Mouse (Mus musculus): Measurements from ENCODE around the gene Speg.

Speg gene

DNA sequence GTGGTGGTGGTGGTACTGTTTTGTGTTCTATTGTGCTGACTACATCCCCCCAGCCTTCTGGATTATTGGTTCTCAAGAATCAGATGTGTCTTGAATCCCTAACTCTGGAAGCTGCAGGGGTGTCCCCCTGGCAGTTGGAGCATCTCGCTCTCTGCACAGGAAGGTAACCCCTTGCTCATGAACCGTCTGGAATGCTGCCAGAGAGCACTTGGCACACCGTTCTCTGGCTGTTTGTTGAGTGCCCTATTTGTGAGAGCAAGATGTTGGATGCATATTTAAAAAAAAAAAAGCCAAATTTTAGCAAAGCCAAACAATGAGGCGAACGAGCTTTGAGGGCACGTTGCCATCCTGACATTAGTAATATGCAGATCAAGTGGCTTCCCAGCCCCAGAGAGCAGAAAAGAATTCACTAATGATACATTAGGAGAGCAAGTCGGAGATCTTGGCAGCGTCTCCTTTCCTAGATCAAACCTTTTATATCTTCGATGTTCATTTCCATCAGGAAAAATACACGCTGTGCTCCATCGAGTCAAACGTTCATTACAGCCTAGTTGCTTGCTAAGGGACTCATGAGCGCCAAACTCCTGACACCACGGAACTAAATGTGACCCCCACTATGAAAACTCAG is 9.5 kb upstream of the Speg start:
- no peak for DNase-seq (ENCODE audit: low read depth, low spot score)

DNA sequence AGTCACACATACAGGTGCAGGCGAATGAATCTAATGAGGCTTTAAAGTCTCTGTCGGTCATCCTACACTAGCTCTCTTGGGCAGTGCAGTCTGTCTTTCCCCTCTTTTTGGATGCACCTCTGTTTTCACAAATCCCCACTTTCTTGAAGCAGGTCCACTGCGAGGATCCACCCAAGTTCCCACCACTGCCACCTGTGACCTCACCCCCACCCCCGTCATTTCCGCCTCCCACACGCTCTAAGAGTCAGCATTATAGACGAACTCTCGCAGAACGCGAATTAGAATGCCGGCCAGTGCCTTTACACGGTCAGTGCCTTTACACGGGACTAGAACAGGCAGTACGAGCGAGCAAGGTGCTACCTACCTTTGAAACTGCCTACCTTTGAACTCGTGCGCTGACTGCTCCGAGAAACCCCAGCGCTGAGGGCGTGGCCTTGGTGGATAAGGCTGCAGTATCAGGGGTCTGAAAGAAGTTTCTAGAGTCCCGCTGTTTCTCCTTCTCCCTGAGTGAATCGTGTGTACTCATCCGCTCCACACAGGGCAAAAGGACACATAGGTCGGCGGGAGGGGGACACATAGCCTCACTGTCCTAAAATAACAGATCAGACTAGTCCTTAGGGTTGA is 5.6 kb upstream of the Speg start:
- DNase-seq (ENCODE audit: low read depth, low spot score): no peak

DNA sequence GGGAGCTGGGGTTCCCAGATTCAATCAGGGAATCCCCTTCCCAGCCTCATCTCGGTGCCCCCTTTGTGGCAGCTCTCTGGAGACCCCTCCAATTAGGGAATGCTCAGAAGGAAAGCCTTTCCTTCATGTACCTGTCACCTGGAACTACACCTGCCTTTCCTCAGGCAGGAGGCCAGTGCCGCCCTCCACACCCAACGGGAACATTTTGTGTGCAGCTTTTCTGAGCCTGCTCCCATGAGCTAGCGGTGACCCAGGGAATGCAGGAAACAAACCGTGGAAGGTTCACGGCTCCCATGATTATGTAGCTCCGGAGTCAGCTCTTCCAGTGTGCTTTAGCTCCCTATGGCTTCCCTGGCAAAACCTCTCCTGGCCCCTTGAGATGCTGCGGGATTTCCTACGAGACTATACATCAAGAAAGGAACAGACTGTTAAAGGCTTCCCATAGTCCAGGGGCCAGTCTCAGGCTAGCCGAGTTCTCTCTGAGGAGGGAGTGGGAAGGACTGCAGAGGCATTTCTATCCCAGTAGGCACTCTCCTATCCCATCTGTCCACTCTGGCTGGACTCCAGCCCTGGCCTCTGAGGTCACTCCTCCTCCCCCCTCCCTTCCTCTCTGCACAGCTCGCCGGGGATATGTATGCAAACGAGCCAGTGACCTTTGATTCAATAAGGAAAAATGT is 5.0 kb upstream of the Speg start:
- no peak for DNase-seq (ENCODE audit: low read depth, low spot score)

DNA sequence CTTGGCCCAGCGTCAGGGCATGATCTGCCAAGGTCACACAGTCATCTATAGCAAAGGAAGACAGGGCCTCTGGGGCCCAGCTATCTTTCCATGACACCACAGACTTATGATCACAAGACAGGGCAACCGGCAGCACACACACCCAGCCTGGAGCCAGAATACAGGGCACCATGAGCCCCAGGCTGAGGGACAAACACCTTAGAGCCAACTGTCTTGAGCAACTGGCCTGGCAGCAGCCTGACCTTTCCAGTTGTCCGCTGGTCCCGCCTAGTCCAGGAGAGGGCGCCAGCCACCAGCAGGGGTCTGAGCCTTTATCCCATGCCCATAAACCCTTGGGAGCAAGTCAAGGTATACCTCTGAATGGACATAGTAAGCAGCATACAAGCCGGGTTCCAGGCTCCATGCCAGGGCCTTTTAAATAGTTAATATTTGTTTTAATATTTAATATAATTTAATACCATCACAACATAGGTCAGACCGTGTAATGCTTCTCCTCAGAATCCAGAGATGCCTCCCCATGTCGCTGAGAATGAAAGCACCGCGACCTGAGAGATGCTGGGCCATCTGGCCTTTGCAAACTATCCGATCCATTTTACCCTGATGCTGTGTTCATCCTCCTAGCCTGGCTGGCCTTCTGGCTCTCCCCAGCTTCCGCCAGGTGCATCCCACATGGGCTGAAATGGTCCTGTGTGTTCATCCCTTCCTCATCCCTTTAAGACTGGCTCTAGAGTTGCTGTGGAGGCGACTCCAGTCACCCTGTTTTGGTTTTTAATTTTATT is 3.6 kb upstream of the Speg start:
- no peak for DNase-seq (ENCODE audit: low read depth, low spot score)

DNA sequence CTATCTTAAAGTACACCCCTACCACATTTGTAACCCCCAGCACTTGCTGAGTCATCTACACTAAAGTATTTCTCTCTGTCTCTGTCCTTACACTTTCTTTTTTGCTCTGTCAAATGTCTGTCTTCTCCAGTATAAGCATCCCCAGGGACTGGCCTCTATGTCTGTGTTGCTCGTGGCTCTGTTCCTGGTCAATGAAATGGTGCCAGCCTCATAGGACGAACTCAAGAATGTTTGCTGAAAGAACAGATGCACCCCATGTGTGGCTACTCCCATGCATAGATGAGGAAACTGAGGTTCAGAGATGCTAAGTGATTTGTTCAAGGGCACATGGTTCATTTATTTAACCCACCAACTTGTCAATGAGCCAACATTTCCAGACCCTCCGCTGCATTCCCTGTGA is 2.6 kb upstream of the Speg start:
- no peak for DNase-seq (ENCODE audit: low read depth, low spot score)

DNA sequence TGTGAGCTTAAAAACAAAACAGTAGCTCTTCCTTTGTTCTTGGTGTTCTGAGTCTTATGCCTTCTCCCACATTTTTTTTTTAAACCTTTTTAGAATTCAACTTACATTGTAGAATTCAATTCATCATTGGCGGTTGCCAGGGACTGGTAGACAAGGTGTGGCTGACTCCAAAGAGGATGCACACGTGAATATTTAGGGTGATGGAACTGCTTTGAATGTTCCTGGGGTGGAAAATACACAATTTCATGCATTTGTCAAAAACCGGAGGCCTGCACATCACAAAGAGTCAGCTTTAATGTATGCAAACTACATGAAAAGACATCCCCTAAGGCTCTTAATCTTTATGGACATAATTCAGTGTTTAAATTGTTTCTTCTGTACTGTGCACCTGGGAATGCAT is 1.8 kb upstream of the Speg start:
- no peak for DNase-seq (ENCODE audit: low read depth, low spot score)

DNA sequence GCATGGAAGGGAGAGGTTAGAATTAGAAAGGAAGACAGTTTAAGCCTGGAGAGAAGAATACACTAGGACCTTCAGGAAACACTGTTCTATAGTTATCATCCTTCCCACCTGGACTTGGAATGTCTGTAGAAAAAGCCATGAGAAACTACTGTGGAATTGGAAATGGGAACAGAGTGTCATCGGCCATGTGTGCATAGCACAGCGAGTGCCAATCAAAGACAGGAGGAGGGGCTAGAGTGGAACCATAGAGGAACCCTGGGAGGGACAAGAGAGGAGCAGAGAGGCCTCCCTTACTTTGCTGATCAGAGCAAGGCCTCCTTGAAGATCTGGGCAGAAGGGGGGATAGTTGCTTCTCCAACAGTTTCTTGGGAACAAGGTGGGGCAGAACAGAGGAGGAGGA is 4.1 kb downstream of the Speg start:
- DNase-seq (ENCODE audit: low read depth, low spot score): no peak

DNA sequence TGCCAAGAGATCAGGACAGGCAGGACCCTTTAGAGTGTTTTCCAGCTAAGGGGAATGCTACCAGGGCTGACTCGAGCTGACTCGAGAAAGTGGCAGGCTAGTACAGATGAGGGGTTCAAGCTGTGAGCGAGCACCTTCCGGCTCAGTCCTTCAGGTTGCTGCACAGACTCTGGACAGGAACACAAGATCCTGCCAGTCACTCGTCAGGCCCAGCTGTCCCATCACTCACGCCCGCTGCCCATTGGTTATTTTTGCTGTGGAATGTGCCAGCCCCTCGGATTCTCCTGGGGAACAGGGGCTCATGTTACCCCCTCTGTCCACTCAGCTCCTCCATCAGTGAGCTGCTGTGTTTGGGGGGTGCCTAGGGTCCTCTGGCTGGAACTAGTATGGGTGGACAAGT is 4.8 kb downstream of the Speg start:
- DNase-seq (ENCODE audit: low read depth, low spot score): no peak

DNA sequence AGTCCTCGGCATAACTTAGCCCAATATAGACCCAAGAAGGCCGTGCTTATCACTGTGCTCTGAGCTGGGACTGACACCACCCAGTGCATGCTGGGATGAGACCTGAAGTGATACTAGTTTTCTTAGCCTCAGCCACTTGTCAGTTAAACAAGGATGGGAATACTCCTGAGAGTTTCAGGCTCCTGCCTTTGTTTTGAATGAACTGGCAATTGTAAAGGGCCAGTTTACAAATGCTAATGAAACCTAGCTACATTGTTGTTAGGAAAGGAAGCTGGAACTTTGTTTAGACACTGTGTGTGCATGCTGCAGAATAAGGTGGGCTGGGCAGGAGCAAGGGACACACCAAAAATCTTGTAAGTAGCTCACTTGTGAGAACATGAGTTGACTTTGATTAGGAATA is 5.9 kb downstream of the Speg start:
- DNase-seq (ENCODE audit: low read depth, low spot score): no peak

DNA sequence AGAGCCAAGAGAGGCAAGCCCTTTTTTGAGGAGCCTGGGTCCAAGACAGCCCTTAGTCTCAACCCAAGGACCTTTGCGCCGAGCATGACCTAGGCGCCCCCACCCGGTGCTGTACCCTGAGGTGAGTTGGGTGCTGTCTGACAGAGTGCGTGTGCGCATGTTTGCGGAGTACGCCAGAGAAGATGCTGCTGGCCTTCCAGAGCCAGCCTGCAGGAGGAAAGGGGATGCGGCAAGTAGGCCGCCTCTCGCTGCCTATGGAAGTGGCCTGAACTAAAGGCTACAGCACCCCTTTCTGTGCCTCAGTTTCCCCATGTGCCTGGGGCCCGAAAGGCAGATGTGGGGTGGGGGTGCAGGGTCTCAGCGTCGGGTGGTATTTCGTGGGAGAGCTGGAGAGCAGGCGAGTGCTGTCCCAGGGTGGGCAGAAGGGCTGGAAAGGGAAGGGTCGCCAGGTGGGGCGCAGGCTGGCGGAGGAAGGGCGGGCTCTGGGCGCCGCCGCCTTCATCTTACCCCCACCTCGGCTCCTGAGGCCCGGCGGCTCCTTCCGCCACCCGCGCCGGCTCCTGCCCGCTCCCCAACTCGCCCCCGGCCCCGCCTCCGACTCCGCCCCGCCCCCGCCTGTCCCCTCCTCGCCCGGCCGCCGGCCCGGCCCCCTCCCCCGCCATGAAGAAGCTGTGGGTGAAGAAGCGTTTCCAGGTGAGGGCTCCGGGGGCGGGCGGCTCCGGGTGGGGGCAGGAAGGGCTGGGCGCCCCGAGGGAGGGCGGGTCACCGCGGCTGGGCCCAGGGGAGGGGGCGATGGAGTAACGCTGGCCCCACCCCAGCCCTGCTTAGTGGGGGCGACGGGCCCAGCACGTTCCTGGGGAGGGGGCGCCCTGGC is 6.6 kb downstream of the Speg start:
- DNase-seq (ENCODE audit: low read depth, low spot score): peak; percentile 39

DNA sequence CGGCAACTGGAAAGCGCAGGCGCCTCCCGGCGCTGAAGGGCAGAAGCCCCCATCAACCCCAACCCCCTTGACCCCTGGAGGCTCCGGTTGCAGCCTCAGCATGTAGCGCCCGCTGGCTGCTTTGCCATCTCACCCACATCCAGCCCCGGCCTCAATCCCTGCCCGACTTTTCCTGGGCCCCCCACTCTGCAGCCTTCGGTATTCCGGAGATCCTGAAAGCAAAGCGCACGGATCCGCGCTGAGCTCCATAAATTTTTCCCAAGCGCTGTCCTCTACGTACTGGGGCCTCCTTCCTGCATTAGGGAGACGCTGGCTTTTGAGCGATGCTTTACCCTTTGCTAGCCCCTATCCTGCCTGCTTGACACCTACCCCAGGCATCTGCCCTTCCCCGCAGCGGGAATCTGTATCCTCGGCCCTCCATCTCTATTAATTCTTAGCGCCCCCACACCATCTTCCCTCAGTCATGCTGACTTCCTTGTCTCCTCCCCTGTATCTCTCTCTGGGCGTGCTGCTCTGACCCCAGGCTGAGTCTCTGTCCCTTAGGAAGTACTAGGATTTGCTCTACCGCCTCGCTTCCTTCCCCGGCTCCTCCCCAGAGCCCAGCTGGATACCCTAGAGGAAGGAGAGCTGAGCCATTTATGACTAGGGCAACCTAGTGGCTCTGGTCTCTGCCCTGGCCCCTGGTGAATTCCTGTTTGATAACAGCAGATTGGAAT is 7.4 kb downstream of the Speg start:
- no peak for DNase-seq (ENCODE audit: low read depth, low spot score)

DNA sequence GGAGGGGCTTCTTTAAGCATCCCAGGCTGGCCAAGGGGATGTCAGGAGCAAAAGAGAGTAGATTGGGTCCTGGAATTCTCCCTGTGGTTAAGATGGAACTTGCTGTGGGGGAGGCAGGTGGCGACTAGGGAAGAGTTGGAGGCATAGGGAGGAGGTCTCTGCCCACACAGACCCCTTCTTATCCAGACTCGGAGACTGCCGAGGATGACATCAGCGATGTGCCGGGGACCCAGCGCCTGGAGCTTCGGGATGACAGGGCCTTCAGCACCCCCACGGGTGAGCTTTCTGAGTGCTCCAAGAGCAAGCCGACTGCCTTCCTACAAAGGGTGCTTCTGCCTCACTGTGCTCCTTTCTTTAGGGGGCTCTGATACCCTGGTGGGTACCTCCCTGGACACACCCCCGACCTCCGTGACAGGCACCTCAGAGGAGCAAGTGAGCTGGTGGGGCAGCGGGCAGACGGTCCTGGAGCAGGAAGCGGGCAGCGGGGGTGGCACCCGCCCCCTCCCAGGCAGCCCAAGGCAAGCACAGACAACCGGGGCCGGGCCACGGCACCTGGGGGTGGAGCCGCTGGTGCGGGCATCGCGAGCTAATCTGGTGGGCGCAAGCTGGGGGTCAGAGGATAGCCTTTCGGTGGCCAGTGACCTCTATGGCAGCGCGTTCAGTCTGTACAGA is 9.5 kb downstream of the Speg start:
- no peak for DNase-seq (ENCODE audit: low read depth, low spot score)

DNA sequence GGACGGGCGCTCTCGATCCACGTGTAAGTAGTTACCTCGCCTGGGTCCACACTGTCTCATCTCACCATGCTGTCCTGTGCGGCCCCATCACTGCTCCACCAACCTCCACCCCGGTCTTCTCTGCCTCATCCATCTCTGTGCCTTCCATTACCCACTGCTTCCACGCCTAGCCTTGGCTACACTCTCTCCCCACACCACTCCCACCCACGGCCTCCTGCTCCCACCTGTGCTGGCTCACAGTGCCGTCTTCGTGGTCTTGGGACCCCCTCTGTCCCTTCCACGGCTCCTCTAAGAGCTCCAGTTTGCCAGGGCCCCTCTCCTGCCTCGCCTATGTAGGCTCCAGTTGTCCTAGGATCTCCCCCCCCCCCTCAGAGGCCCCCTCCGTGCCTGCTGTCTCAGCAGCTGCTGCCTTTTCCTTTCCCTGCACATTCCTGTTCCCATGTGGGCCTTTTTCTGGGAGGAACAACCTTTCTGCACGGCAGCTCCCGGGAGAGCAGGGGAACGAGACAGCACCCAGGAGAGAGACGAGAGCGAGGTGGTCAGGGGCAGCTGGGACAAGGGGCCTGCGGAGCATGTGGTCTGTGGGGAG is 10.1 kb downstream of the Speg start:
- no peak for DNase-seq (ENCODE audit: low read depth, low spot score)

DNA sequence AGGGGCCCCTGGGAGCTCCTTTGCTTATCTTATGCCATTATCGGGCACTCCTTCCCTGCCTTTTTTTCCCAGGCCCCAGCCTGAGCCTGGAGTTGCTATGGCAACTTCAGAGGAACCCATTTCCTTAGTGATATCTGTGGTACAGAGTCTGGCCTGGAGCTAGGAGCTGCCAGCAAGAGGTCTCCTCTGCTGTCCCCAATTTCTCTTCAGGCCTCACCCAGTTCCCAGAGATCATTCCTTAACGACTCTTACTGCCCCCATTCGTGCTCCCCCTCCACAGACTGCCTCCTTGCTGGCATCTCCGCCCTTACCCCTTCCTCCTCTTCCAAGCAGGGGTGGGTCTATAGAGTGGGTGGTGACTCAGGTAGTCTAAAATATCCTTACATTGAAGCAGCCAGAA is 11.1 kb downstream of the Speg start:
- no peak for DNase-seq (ENCODE audit: low read depth, low spot score)

DNA sequence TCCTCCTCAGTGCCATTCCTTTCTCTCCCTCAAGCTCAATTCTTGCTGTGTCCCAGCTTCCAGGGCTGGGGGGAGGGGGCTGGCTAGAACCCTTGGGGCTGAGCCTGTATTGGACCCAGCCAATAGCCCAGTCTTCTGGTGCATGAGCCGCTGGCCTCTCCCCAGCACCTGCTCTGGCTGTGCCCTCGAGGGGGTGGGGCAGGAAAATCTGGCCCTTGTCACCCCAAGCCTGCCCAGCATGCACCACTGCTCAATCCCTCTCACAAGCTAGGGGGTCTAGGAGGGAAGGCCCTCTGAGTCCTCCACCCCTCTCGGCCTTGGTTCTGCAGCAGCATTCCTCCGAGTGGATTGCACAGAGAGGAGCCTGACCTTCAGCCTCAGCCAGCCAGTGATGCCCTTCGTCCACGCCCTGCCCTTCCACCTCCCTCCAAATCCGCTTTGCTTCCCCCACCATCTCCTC is 12.4 kb downstream of the Speg start:
- DNase-seq (ENCODE audit: low read depth, low spot score): no peak

DNA sequence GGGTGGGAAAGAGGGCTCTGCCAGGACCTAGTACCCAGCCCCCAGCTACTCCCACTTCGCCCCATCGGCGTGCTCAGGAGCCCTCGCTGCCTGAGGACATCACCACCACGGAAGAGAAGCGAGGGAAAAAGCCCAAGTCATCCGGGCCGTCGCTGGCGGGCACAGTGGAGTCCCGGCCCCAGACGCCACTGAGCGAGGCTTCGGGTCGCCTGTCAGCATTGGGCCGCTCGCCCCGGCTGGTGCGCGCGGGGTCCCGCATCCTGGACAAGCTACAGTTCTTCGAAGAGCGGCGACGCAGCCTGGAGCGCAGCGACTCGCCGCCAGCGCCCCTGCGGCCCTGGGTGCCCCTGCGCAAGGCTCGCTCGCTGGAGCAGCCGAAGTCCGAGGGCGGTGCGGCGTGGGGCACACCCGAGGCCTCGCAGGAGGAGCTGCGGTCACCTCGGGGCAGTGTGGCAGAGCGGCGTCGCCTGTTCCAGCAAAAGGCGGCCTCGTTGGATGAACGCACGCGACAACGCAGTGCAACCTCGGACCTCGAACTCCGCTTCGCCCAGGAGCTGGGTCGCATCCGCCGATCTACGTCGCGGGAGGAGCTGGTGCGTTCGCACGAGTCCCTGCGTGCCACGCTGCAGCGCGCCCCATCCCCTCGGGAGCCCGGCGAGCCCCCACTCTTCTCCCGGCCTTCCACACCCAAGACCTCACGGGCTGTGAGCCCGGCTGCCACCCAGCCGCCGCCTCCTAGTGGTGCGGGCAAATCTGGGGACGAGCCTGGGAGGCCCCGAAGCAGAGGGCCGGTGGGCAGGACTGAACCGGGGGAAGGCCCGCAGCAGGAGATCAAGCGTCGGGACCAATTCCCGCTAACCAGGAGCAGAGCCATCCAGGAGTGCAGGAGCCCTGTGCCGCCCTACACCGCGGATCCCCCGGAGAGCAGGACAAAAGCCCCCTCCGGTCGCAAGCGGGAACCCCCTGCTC is 13.1 kb downstream of the Speg start:
- DNase-seq (ENCODE audit: low read depth, low spot score): no peak

DNA sequence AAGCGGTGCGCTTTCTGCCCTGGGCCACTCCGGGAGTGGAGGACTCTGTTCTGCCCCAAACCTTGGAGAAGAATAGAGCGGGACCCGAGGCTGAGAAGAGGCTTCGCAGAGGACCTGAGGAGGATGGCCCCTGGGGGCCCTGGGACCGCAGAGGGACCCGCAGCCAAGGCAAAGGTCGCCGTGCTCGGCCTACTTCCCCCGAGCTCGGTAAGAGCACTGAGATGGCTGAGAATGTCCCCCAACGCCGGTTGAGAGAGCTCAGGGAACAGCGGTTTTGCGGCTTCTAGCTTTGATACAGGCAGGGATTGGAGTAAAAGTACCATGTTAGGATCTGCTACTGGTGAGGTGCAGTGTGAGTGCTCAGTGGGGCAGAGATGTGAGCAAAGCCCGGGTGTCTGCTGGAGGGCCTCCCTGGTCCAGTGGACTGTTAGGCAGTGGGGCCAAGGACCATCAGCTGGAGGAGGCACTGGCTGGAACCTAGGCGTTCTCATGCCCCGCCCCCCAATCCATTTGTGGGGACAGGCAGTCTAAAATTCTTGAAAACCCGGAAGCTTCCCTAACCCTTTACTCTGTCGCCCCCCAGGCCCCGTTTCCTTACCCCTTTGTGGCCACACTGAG is 13.9 kb downstream of the Speg start:
- no peak for DNase-seq (ENCODE audit: low read depth, low spot score)

DNA sequence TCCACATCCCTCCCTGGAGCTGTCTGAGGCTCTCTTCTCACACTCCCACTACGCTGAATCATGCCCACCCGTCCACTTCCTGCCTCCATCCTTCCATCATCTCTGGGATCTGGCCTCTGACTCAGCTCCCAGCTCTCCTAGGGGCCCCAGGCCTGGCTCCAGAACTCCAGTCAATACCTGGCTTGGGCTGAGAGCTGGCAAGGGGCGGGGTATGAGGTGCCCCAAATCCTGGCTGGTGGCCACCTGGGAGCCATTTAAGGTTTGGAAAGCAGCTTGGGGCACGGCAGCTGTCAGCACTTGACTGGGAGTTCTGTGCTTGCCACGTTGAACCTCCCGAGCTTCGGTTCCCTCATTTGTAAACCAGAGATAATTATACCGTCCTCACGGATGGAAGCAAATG is 18.0 kb downstream of the Speg start:
- DNase-seq (ENCODE audit: low read depth, low spot score): no peak
